ENCODE assay signal across 9 mouse cellular contexts in the genomic region with DNA sequence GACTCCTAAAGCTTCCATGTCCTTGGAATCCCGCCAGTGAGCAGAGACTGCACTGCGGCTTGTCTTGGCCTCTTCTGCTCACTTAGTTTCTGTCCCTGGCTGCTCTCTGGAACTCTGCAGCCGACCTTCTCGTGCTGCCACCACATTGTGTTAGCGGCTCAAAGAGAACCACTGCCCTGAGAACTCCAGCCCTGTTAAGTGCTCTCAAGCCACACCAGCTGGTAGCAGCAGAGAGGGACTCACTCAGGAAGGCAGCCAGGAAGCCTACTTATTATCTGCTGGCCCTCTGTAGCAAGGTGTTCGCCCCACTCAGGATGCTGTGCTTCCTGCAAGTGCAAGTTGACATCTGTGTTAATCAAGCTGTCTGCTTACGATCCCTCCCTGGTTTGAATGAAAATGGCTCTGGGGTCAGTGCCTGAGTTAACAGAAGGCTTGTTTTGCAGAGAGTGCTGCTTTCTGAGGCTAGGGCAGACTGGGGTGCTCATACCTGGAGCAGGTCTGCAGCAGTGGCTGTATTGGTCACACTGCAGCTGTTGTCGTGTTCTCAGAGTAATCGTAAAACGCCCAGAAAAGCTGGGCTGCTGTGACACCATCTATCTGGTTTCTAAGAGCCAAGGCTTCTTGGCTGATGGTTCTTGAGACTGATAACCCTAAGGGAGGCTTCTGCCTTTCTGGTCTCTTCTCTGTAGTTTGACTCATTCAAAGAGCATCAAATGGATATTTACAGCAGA. TPM values are rescaled to one million over a fixed set of nuclear protein-coding genes. Genes with fewer than 3 reads are reported as not detected.
A peak's percentile ranks its signal among the peaks of the same experiment; 100 is the strongest.
DNase-seq lines count a peak whose midpoint lies in the region; ATAC-seq and TF ChIP-seq lines count a peak whose summit lies in the region.
"Had no signal": no experiment of that assay in that cellular context is flagged by ENCODE, and none has a peak within 500 bp of the region (broad histone marks: within the 10 kb centered on the region; RNA-seq: fewer than 3 reads in every experiment).

No protein-coding gene starts in this region.

- no peak overlapping the region for H3K4me2 ChIP-seq in forebrain, embryonic 13.5 days
- H3K4me2 ChIP-seq in forebrain, embryonic 15.5 days (replicated peaks), result no peak overlapping the region
- peak overlapping the region; percentile 14; the same call in 1 of the 2 replicates for H3K4me2 ChIP-seq in embryonic facial prominence, embryonic 13.5 days
- H3K4me2 ChIP-seq in heart, postnatal 0 days (ENCODE audit: low read depth, low read length), result peak overlapping the region; percentile 56
- H3K4me2 ChIP-seq: embryonic facial prominence, embryonic 12.5 days had no signal

- peaks cover 4% of the 10 kb centered on the region for H3K9me3 ChIP-seq in forebrain, embryonic 13.5 days (replicated peaks)
- no peaks in the 10 kb centered on the region for H3K9me3 ChIP-seq in forebrain, embryonic 15.5 days
- H3K9me3 ChIP-seq in embryonic facial prominence, embryonic 13.5 days, result peaks cover 9% of the 10 kb centered on the region
- H3K9me3 ChIP-seq in heart, postnatal 0 days (replicated peaks; ENCODE audit: control insufficient read depth, low read length), result 0 out of 2 replicates have a peak, but pooled peaks cover 7% of the 10 kb centered on the region
- H3K9me3 ChIP-seq: embryonic facial prominence, embryonic 12.5 days had no signal

- DNase-seq in Muller cell, postnatal 12 days (ENCODE audit: inconsistent ontology term), result peak; percentile 21
- peak; percentile 75 for DNase-seq in heart, postnatal 0 days (ENCODE audit: low spot score)
- peak; percentile 52 to 59 for DNase-seq in left cerebral cortex, postnatal 14 days (ENCODE audit: low spot score in 2 of 2)
- DNase-seq in lung, postnatal 4 days, result peak; percentile 55 to 67
- DNase-seq in thymus, postnatal 25 days, result no peak

- peaks cover 21% of the 10 kb centered on the region for H3K36me3 ChIP-seq in forebrain, embryonic 13.5 days (ENCODE audit: poor library complexity, severe bottlenecking)
- H3K36me3 ChIP-seq in forebrain, embryonic 15.5 days, result peaks cover 13% of the 10 kb centered on the region; the same call in 1 of the 2 replicates
- peaks cover 25% of the 10 kb centered on the region for H3K36me3 ChIP-seq in embryonic facial prominence, embryonic 13.5 days
- peaks cover 24% of the 10 kb centered on the region for H3K36me3 ChIP-seq in heart, postnatal 0 days (replicated peaks; ENCODE audit: control insufficient read depth, insufficient read depth, low read length)

- H3K9ac ChIP-seq in forebrain, embryonic 13.5 days, result no peak overlapping the region
- H3K9ac ChIP-seq in forebrain, embryonic 15.5 days (replicated peaks), result no peak overlapping the region
- H3K9ac ChIP-seq in embryonic facial prominence, embryonic 13.5 days, result no peak overlapping the region
- H3K9ac ChIP-seq in heart, postnatal 0 days (replicated peaks; ENCODE audit: low read depth, low read length), result peak overlapping the region; percentile 10; the same call in 1 of the 2 replicates
- H3K9ac ChIP-seq: embryonic facial prominence, embryonic 12.5 days had no signal

- no peaks in the 10 kb centered on the region for H3K27me3 ChIP-seq in forebrain, embryonic 13.5 days
- no peaks in the 10 kb centered on the region for H3K27me3 ChIP-seq in forebrain, embryonic 15.5 days
- no peaks in the 10 kb centered on the region for H3K27me3 ChIP-seq in embryonic facial prominence, embryonic 13.5 days
- no peaks in the 10 kb centered on the region for H3K27me3 ChIP-seq in heart, postnatal 0 days (ENCODE audit: control insufficient read depth, insufficient read depth, low read length)
- H3K27me3 ChIP-seq: embryonic facial prominence, embryonic 12.5 days had no signal

- intact Hi-C loops in left cerebral cortex, postnatal 14 days (cut with DNase I), result no loop called here

- no peak overlapping the region for H3K27ac ChIP-seq in forebrain, embryonic 13.5 days
- H3K27ac ChIP-seq in forebrain, embryonic 15.5 days (replicated peaks), result no peak overlapping the region
- H3K27ac ChIP-seq in embryonic facial prominence, embryonic 13.5 days, result no peak overlapping the region
- peak overlapping the region; percentile 73 for H3K27ac ChIP-seq in heart, postnatal 0 days (ENCODE audit: low read depth)
- H3K27ac ChIP-seq: embryonic facial prominence, embryonic 12.5 days had no signal

- 0 out of 2 replicates have a peak, but pooled peaks have one; percentile 7 for TF ChIP-seq CTCF in heart, postnatal 0 days (IDR thresholded peaks at IDR 0.05; ENCODE audit: low read depth)

- 78% methylated on average over 10 of the region's 10 CpGs for WGBS in forebrain, embryonic 13.5 days
- 68% methylated on average over 10 of the region's 10 CpGs for WGBS in forebrain, embryonic 15.5 days
- 76% methylated on average over 10 of the region's 10 CpGs for WGBS in embryonic facial prominence, embryonic 13.5 days
- WGBS in heart, postnatal 0 days, result 19% methylated on average over 10 of the region's 10 CpGs

- ATAC-seq in forebrain, embryonic 13.5 days, result 0 out of 2 replicates have a peak, but pooled peaks have one; percentile 21
- ATAC-seq in forebrain, embryonic 15.5 days (replicated peaks), result no peak; the same call in 1 of the 2 replicates
- ATAC-seq in embryonic facial prominence, embryonic 13.5 days (ENCODE audit: insufficient number of reproducible peaks, insufficient read depth, low FRiP score, low TSS enrichment, low read depth), result no peak
- ATAC-seq in heart, postnatal 0 days (ENCODE audit: insufficient read depth, low read depth), result peak; percentile 74

- no peak for TF ChIP-seq EP300 in heart, postnatal 0 days (IDR thresholded peaks at IDR 0.05; ENCODE audit: low read depth)

- peaks cover 25% of the 10 kb centered on the region for H3K4me1 ChIP-seq in forebrain, embryonic 13.5 days
- H3K4me1 ChIP-seq in forebrain, embryonic 15.5 days, result peaks cover 19% of the 10 kb centered on the region
- peaks cover 27% of the 10 kb centered on the region for H3K4me1 ChIP-seq in embryonic facial prominence, embryonic 13.5 days
- H3K4me1 ChIP-seq in heart, postnatal 0 days (ENCODE audit: control insufficient read depth, insufficient read depth), result peaks cover 46% of the 10 kb centered on the region

- no peak overlapping the region for H3K4me3 ChIP-seq in forebrain, embryonic 13.5 days
- H3K4me3 ChIP-seq in forebrain, embryonic 15.5 days, result no peak overlapping the region
- H3K4me3 ChIP-seq in embryonic facial prominence, embryonic 13.5 days, result no peak overlapping the region
- H3K4me3 ChIP-seq in heart, postnatal 0 days (ENCODE audit: low read depth, low read length), result peak overlapping the region; percentile 22; the same call in 1 of the 2 replicates
- H3K4me3 ChIP-seq: embryonic facial prominence, embryonic 12.5 days had no signal

RNA-seq across cellular contexts. Expression of a gene that starts 15.3 kb away (rescaled TPM):
- 11.4 and 12.2 TPM in 2 replicates for polyA plus RNA-seq in forebrain, embryonic 13.5 days (2015; fragmentation: Nextera tagmentation; extraction: Ambion mirVana)
- polyA plus RNA-seq in forebrain, embryonic 15.5 days (2015; fragmentation: Nextera tagmentation; extraction: Ambion mirVana), result 11.2 and 11.9 TPM in 2 replicates
- 17.8 and 19.1 TPM in 2 replicates for polyA plus RNA-seq in embryonic facial prominence, embryonic 13.5 days (2015; fragmentation: Nextera tagmentation; extraction: Ambion mirVana)
- 33.7 and 39.1 TPM in 2 replicates for total RNA-seq in heart, postnatal 0 days (2014; rRNA removed; ENCODE audit: low replicate concordance)
- 22.4 and 25.4 TPM in 2 replicates for polyA plus RNA-seq in heart, postnatal 0 days (2015; fragmentation: Nextera tagmentation; extraction: Ambion mirVana)
- total RNA-seq in left cerebral cortex, postnatal 14 days (2021), result 10 to 100 TPM; 24.4 to 34.1 TPM

Comparison
In these comparisons a context has a peak if more than half of its experiments do, and no peak if none do; other contexts are left out.
1. ATAC-seq: peak in forebrain, embryonic 13.5 days (single experiment) and heart, postnatal 0 days (single experiment); none in forebrain, embryonic 15.5 days (single experiment) and embryonic facial prominence, embryonic 13.5 days (single experiment).
2. H3K4me2 ChIP-seq: peak in embryonic facial prominence, embryonic 13.5 days (single experiment) and heart, postnatal 0 days (single experiment); none in forebrain, embryonic 13.5 days (single experiment) and forebrain, embryonic 15.5 days (single experiment).